Mouse (Mus musculus): ENCODE results near the gene Mospd3. TPM values are rescaled to one million over a fixed set of nuclear protein-coding genes. Genes with fewer than 3 reads are reported as not detected.

Gene Mospd3
- polyA plus RNA-seq, 1 experiment from 2014 or later: 25.0 TPM

- Histone ChIP-seq H3K9me3 (replicated peaks; ENCODE audit: control insufficient read depth, low read length) (no peaks in the 10 kb centered on the region), H3K9ac (ENCODE audit: low read length) (no peak within 1 kb of the TSS), H3K4me3 (ENCODE audit: low read length) (no peak within 1 kb of the TSS), H3K27me3 (ENCODE audit: control insufficient read depth, insufficient read depth, low read length) (peaks cover 21% of the 10 kb centered on the region), H3K4me1 (ENCODE audit: control insufficient read depth, insufficient read depth, low read length) (peaks cover 9% of the 10 kb centered on the region; the same call in 1 of the 2 replicates), H3K27ac (ENCODE audit: low read length) (no peak within 1 kb of the TSS), H3K36me3 (ENCODE audit: control insufficient read depth, insufficient read depth) (peaks cover 54% of the 10 kb centered on the region), H3K4me2 (ENCODE audit: low read depth, low read length) (no peak within 1 kb of the TSS)
- 88% methylated on average over 19 of the region's 19 CpGs for WGBS
- ATAC-seq (replicated peaks; ENCODE audit: extremely low read depth, insufficient read depth, low FRiP score): no peak
These were observed 40.2 kb upstream of the Mospd3 start, which contains the start of gene Sap25 for GRCm38 (mm10) chr5:137641054-137641453. Gene Sap25 (plus strand): TSS chr5:137641334.

DNA sequence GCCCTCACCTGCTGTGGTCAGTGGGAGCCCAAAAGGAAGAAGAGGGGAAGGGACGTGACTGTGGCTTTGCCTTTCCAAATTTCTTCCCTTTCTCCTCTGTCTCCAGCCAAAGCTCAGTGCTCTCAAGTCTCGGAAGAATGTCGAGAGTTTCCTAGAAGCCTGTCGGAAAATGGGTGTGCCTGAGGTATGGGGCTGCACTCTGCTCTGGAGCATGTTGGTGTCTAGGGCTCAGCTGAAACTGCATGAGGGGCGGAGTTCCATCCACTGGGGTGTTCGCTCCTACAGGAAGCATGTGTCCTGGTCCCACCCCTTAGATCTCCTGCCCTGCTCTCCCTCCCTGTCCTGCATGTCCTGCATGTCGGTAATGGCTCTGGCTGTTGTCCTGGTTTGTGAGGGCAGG lies 38.6 kb upstream of the Mospd3 start:
- Histone ChIP-seq H3K9ac (ENCODE audit: low read length) (no peak overlapping the region), H3K4me2 (ENCODE audit: low read depth, low read length) (no peak overlapping the region), H3K4me1 (ENCODE audit: control insufficient read depth, insufficient read depth, low read length) (peaks cover 3% of the 10 kb centered on the region; the same call in 1 of the 2 replicates), H3K36me3 (ENCODE audit: control insufficient read depth, insufficient read depth) (peaks cover 64% of the 10 kb centered on the region), H3K27me3 (ENCODE audit: control insufficient read depth, insufficient read depth, low read length) (peaks cover 7% of the 10 kb centered on the region), H3K4me3 (ENCODE audit: low read length) (no peak overlapping the region), H3K27ac (ENCODE audit: low read length) (no peak overlapping the region), H3K9me3 (replicated peaks; ENCODE audit: control insufficient read depth, low read length) (no peaks in the 10 kb centered on the region)
- WGBS: 63% methylated on average over 7 of the region's 7 CpGs
- no peak for ATAC-seq (replicated peaks; ENCODE audit: extremely low read depth, insufficient read depth, low FRiP score)

- H3K27ac ChIP-seq (ENCODE audit: low read length): no peak overlapping the region
- no peak overlapping the region for H3K4me3 ChIP-seq (ENCODE audit: low read length)
- H3K9ac ChIP-seq (ENCODE audit: low read length): no peak overlapping the region
- ATAC-seq (replicated peaks; ENCODE audit: extremely low read depth, insufficient read depth, low FRiP score): no peak
- no peaks in the 10 kb centered on the region for H3K27me3 ChIP-seq (ENCODE audit: control insufficient read depth, insufficient read depth, low read length)
- peaks cover 22% of the 10 kb centered on the region for H3K4me1 ChIP-seq (ENCODE audit: control insufficient read depth, insufficient read depth, low read length)
- no peak overlapping the region for H3K4me2 ChIP-seq (ENCODE audit: low read depth, low read length)
- peaks cover 38% of the 10 kb centered on the region for H3K36me3 ChIP-seq (ENCODE audit: control insufficient read depth, insufficient read depth)
- H3K9me3 ChIP-seq (replicated peaks; ENCODE audit: control insufficient read depth, low read length): no peaks in the 10 kb centered on the region
- WGBS: 66% methylated on average over 12 of the region's 12 CpGs
These were observed 32.7 kb upstream of the Mospd3 start for GRCm38 (mm10) chr5:137633397-137634084.

DNA sequence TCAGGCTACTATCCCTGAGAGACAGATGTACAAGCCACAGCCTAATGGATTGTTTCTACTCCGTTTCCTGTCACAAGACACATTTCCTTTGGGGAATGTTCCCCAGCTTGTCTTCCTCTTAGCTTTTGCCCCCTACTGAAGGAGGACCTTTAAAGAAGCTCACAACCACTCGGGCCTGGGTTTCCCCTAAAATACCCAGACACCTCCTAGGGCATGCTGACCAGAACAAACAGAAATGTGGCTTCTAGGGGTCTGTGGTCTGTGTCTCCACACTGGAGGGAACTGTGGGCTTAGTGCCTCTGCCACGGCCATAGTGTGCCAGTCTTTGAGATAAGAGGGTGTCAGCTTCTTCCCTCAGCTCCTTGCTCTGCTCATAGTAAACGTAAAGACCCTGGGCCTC lies 30.7 kb upstream of the Mospd3 start:
- H3K4me2 ChIP-seq (ENCODE audit: low read depth, low read length): peak overlapping the region; percentile 91
- peak overlapping the region; percentile 91 for H3K27ac ChIP-seq (ENCODE audit: low read length)
- WGBS: 36% methylated on average over 4 of the region's 4 CpGs
- no peaks in the 10 kb centered on the region for H3K27me3 ChIP-seq (ENCODE audit: control insufficient read depth, insufficient read depth, low read length)
- no peak for ATAC-seq (replicated peaks; ENCODE audit: extremely low read depth, insufficient read depth, low FRiP score)
- H3K4me1 ChIP-seq (ENCODE audit: control insufficient read depth, insufficient read depth, low read length): peaks cover 25% of the 10 kb centered on the region
- peak overlapping the region; percentile 84 for H3K4me3 ChIP-seq (ENCODE audit: low read length)
- peak overlapping the region; percentile 89 for H3K9ac ChIP-seq (ENCODE audit: low read length)
- H3K36me3 ChIP-seq (ENCODE audit: control insufficient read depth, insufficient read depth): peaks cover 19% of the 10 kb centered on the region
- no peaks in the 10 kb centered on the region for H3K9me3 ChIP-seq (replicated peaks; ENCODE audit: control insufficient read depth, low read length)

DNA sequence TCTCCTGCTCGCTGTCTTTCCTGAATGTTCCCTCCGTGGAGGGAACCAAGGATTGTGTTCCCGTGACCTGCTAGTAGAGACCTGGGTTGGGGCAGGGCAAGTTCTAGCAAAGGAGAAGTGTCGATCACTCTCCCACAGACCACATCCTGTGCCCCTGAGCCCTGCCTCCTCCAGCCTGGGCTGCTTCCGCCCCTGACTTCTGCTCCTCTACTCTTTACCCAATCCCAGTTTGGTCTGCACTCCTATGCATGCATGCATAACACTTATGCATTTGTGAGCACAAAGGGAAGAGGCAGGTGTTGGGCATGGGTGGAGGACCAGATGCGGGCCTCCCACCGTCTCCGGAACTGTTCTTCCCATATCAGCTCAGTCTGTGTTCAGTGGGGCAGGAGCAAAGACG lies 30.3 kb upstream of the Mospd3 start:
- Histone ChIP-seq H3K27me3 (ENCODE audit: control insufficient read depth, insufficient read depth, low read length) (no peaks in the 10 kb centered on the region), H3K9ac (ENCODE audit: low read length) (peak overlapping the region; percentile 89)
- 46% methylated on average over 9 of the region's 9 CpGs for WGBS

GRCm38 (mm10) chr5:137630602-137631001 lies 29.7 kb upstream of the Mospd3 start:
- H3K27ac ChIP-seq (ENCODE audit: low read length): peak overlapping the region; percentile 91
- no peaks in the 10 kb centered on the region for H3K9me3 ChIP-seq (replicated peaks; ENCODE audit: control insufficient read depth, low read length)
- H3K27me3 ChIP-seq (ENCODE audit: control insufficient read depth, insufficient read depth, low read length): no peaks in the 10 kb centered on the region
- H3K36me3 ChIP-seq (ENCODE audit: control insufficient read depth, insufficient read depth): peaks cover 11% of the 10 kb centered on the region
- peak overlapping the region; percentile 84 for H3K4me3 ChIP-seq (ENCODE audit: low read length)
- 29% methylated on average over 3 of the region's 3 CpGs for WGBS
- H3K4me1 ChIP-seq (ENCODE audit: control insufficient read depth, insufficient read depth, low read length): peaks cover 25% of the 10 kb centered on the region
- peak overlapping the region; percentile 91 for H3K4me2 ChIP-seq (ENCODE audit: low read depth, low read length)
- ATAC-seq (replicated peaks; ENCODE audit: extremely low read depth, insufficient read depth, low FRiP score): no peak
- H3K9ac ChIP-seq (ENCODE audit: low read length): peak overlapping the region; percentile 89

More for the DNA sequence above, 30.3 kb upstream of the Mospd3 start:
- peak overlapping the region; percentile 91 for H3K27ac ChIP-seq (ENCODE audit: low read length)
- H3K4me3 ChIP-seq (ENCODE audit: low read length): peak overlapping the region; percentile 84
- H3K9me3 ChIP-seq (replicated peaks; ENCODE audit: control insufficient read depth, low read length): no peaks in the 10 kb centered on the region
- peaks cover 15% of the 10 kb centered on the region for H3K36me3 ChIP-seq (ENCODE audit: control insufficient read depth, insufficient read depth)
- peak overlapping the region; percentile 91 for H3K4me2 ChIP-seq (ENCODE audit: low read depth, low read length)
- ATAC-seq (replicated peaks; ENCODE audit: extremely low read depth, insufficient read depth, low FRiP score): no peak
- H3K4me1 ChIP-seq (ENCODE audit: control insufficient read depth, insufficient read depth, low read length): peaks cover 25% of the 10 kb centered on the region

GRCm38 (mm10) chr5:137629906-137630545 lies 29.2 kb upstream of the Mospd3 start:
- peaks cover 5% of the 10 kb centered on the region for H3K36me3 ChIP-seq (ENCODE audit: control insufficient read depth, insufficient read depth)
- H3K4me3 ChIP-seq (ENCODE audit: low read length): peak overlapping the region; percentile 84
- WGBS: 18% methylated on average over 6 of the region's 6 CpGs
- H3K4me1 ChIP-seq (ENCODE audit: control insufficient read depth, insufficient read depth, low read length): peaks cover 25% of the 10 kb centered on the region
- ATAC-seq (replicated peaks; ENCODE audit: extremely low read depth, insufficient read depth, low FRiP score): no peak
- peak overlapping the region; percentile 91 for H3K27ac ChIP-seq (ENCODE audit: low read length)
- H3K27me3 ChIP-seq (ENCODE audit: control insufficient read depth, insufficient read depth, low read length): no peaks in the 10 kb centered on the region
- no peaks in the 10 kb centered on the region for H3K9me3 ChIP-seq (replicated peaks; ENCODE audit: control insufficient read depth, low read length)
- H3K4me2 ChIP-seq (ENCODE audit: low read depth, low read length): peak overlapping the region; percentile 91
- peak overlapping the region; percentile 89 for H3K9ac ChIP-seq (ENCODE audit: low read length)

- Histone ChIP-seq H3K4me3 (ENCODE audit: low read length) (peak overlapping the region; percentile 84), H3K9ac (ENCODE audit: low read length) (peak overlapping the region; percentile 89), H3K4me1 (ENCODE audit: control insufficient read depth, insufficient read depth, low read length) (peaks cover 25% of the 10 kb centered on the region), H3K4me2 (ENCODE audit: low read depth, low read length) (peak overlapping the region; percentile 91), H3K27ac (ENCODE audit: low read length) (peak overlapping the region; percentile 91), H3K27me3 (ENCODE audit: control insufficient read depth, insufficient read depth, low read length) (no peaks in the 10 kb centered on the region), H3K9me3 (replicated peaks; ENCODE audit: control insufficient read depth, low read length) (no peaks in the 10 kb centered on the region), H3K36me3 (ENCODE audit: control insufficient read depth, insufficient read depth) (peaks cover 5% of the 10 kb centered on the region)
- WGBS: under 1% methylated on average over 23 of the region's 23 CpGs
- ATAC-seq (replicated peaks; ENCODE audit: extremely low read depth, insufficient read depth, low FRiP score): peak; percentile 8; the same call in 1 of the 2 replicates
These were observed 28.5 kb upstream of the Mospd3 start for GRCm38 (mm10) chr5:137629306-137629721.

Measured in heart, embryonic 16.5 days (tissue).